11 mouse cellular contexts compared by ENCODE assay signal in genomic region chr13:30185959-30186358, GRCm38 (mm10). TPM values are rescaled to one million over a fixed set of nuclear protein-coding genes. Genes with fewer than 3 reads are reported as not detected.
A peak's percentile ranks its signal among the peaks of the same experiment; 100 is the strongest.
DNase-seq lines count a peak whose midpoint lies in the region; TF ChIP-seq lines count a peak whose summit lies in the region.
"Had no signal": no experiment of that assay in that cellular context is flagged by ENCODE, and none has a peak within 500 bp of the region (broad histone marks: within the 10 kb centered on the region; RNA-seq: fewer than 3 reads in every experiment).

No protein-coding gene starts in this region.

- no peaks in the 10 kb centered on the region for H3K36me3 ChIP-seq in hindbrain, embryonic 10.5 days
- H3K36me3 ChIP-seq in myocyte (ENCODE audit: control insufficient read depth, insufficient read depth) = no peaks in the 10 kb centered on the region
- H3K36me3 ChIP-seq: G1E; intestine, embryonic 15.5 days; limb, embryonic 15.5 days had no signal

- intact Hi-C loops in heart, postnatal 10 days (cut with DNase I) = no loop called here

- peak overlapping the region; percentile 63 for H3K4me2 ChIP-seq in myocyte (ENCODE audit: low read depth)
- H3K4me2 ChIP-seq: intestine, embryonic 15.5 days; limb, embryonic 15.5 days had no signal

- H3K4me3 ChIP-seq in hindbrain, embryonic 10.5 days = no peak overlapping the region
- H3K4me3 ChIP-seq in myocyte = no peak overlapping the region
- H3K4me3 ChIP-seq: intestine, embryonic 15.5 days; limb, embryonic 15.5 days had no signal

- peak overlapping the region; percentile 53; the same call in 1 of the 2 replicates for H3K27ac ChIP-seq in hindbrain, embryonic 10.5 days
- H3K27ac ChIP-seq: intestine, embryonic 15.5 days; limb, embryonic 15.5 days had no signal

- WGBS in hindbrain, embryonic 10.5 days = 38% methylated on average over 6 of the region's 6 CpGs

- H3K79me2 ChIP-seq in myocyte (ENCODE audit: control insufficient read depth, insufficient read depth) = no peaks in the 10 kb centered on the region

- no peaks in the 10 kb centered on the region for H3K27me3 ChIP-seq in hindbrain, embryonic 10.5 days (ENCODE audit: insufficient read depth, poor library complexity, severe bottlenecking)
- H3K27me3 ChIP-seq in myocyte (ENCODE audit: control insufficient read depth, insufficient read depth, insufficient read length) = no peaks in the 10 kb centered on the region
- H3K27me3 ChIP-seq: intestine, embryonic 15.5 days; limb, embryonic 15.5 days had no signal

- no peak for TF ChIP-seq POLR2A in myocyte (IDR thresholded peaks at IDR 0.05; ENCODE audit: insufficient read length, low read depth)

- H3K4me1 ChIP-seq in hindbrain, embryonic 10.5 days (replicated peaks) = peaks cover 17% of the 10 kb centered on the region
- H3K4me1 ChIP-seq: intestine, embryonic 15.5 days; limb, embryonic 15.5 days had no signal

- no peaks in the 10 kb centered on the region for H3K9me3 ChIP-seq in hindbrain, embryonic 10.5 days
- H3K9me3 ChIP-seq: G1E; intestine, embryonic 15.5 days; limb, embryonic 15.5 days had no signal

- peak; percentile 10 for DNase-seq in layer of hippocampus, adult 9-10 months (ENCODE audit: low spot score)
- DNase-seq in layer of hippocampus, adult 11-12 months (ENCODE audit: low spot score) = no peak
- peak; percentile 76 for DNase-seq in brain, adult 2 months (ENCODE audit: low read depth, low spot score)
- DNase-seq in hindbrain, embryonic 10.5 days (ENCODE audit: low spot score) = no peak
- DNase-seq in urinary bladder, postnatal 36 days (ENCODE audit: low spot score in 2 of 2) = no peak
- DNase-seq in heart, postnatal 10 days = no peak
- DNase-seq: gastrocnemius, postnatal 25 days had no signal

- H3ac ChIP-seq in myocyte (ENCODE audit: control insufficient read depth, insufficient read length) = no peak overlapping the region

TF ChIP-seq in myocyte, 11 proteins besides CTCF, POLR2A, EP300 and RAD21:
- TF ChIP-seq TCF12 (IDR thresholded peaks at IDR 0.05; ENCODE audit: insufficient read depth, poor library complexity, severe bottlenecking) (no peak), E2F4 (IDR thresholded peaks at IDR 0.05; ENCODE audit: insufficient read depth) (no peak), USF1 (IDR thresholded peaks at IDR 0.05; ENCODE audit: low read depth) (no peak), MAX (IDR thresholded peaks at IDR 0.05; ENCODE audit: low read depth) (no peak), MYOD1 (IDR thresholded peaks at IDR 0.05; ENCODE audit: control insufficient read depth in 1 of 3, insufficient read length in 2 of 3, low read depth in 2 of 3) (no peak), CEBPB (IDR thresholded peaks at IDR 0.05; ENCODE audit: insufficient read depth, poor library complexity, severe bottlenecking) (no peak), REST (IDR thresholded peaks at IDR 0.05; ENCODE audit: insufficient read depth, insufficient read length) (no peak), TCF3 (IDR thresholded peaks at IDR 0.05; ENCODE audit: insufficient read length, low read depth) (no peak), POLR2AphosphoS2 (IDR thresholded peaks at IDR 0.05; ENCODE audit: insufficient read length, low read depth) (no peak), MYOG (IDR thresholded peaks at IDR 0.05; ENCODE audit: control insufficient read depth in 1 of 3, insufficient read depth in 1 of 3, insufficient read length in 2 of 3, low read depth in 2 of 3) (no peak), SRF (IDR thresholded peaks at IDR 0.05; ENCODE audit: control insufficient read depth, insufficient read length, low read depth) (no peak)
TF ChIP-seq in myocyte: peak in this region for 0.

RNA-seq across cellular contexts. Expression of gene Mboat1, which starts 49.7 kb away (rescaled TPM):
- polyA plus RNA-seq in hindbrain, embryonic 10.5 days (2016; fragmentation: Nextera tagmentation; extraction: Ambion mirVana) = 5.1 and 5.4 TPM in 2 replicates
- 6.9 TPM for polyA plus RNA-seq in myocyte (2012; fragmentation: generic; extraction: Trizol)
- 1 to 10 TPM; 1.4 to 2.4 TPM for total RNA-seq in heart, postnatal 10 days (2021)
- polyA plus RNA-seq: G1E had no signal

Comparison
In these comparisons a context has a peak if more than half of its experiments do, and no peak if none do; other contexts are left out.
1. DNase-seq: peak in layer of hippocampus, adult 9-10 months (single experiment) and brain, adult 2 months (single experiment); none in layer of hippocampus, adult 11-12 months (single experiment), hindbrain, embryonic 10.5 days (single experiment), urinary bladder, postnatal 36 days (0 of 2) and heart, postnatal 10 days (0 of 2).